Mouse (Mus musculus) limb, embryonic 13.5 days (tissue): ENCODE measurements around the gene Tle6. TPM values are rescaled to one million over a fixed set of nuclear protein-coding genes. Genes with fewer than 3 reads are reported as not detected.

Experiments
- ATAC-seq: fragments of 200-750 bp; cut with Nextera tagmentation; 2 replicates; pipeline ENCODE4 v1.8.0; 2017; ENCODE audit warnings: low read depth, moderate number of reproducible peaks, moderate TSS enrichment; ENCODE audit not compliant: low FRiP score
- H3K27ac ChIP-seq: fragments of 300-500 bp; sonication (generic); 2 replicates; pipeline ENCODE4 v1.5.1; 2015; ENCODE audit warnings: inconsistent platforms, mild to moderate bottlenecking, moderate library complexity
- H3K27me3 ChIP-seq: fragments of 300-500 bp; sonication (generic); 2 replicates; pipeline ENCODE4 v1.6.1; 2015; ENCODE audit warnings: mild to moderate bottlenecking, inconsistent platforms
- H3K36me3 ChIP-seq: fragments of 300-500 bp; sonication (generic); 2 replicates; pipeline ENCODE4 v1.6.1; 2015; ENCODE audit warnings: inconsistent platforms, mild to moderate bottlenecking, moderate library complexity
- H3K4me1 ChIP-seq: fragments of 300-500 bp; sonication (generic); 2 replicates; pipeline ENCODE4 v1.6.1; 2015; ENCODE audit warnings: inconsistent platforms
- H3K4me2 ChIP-seq: fragments of 300-500 bp; sonication (generic); replicated peaks from 2 replicates; pipeline ENCODE4 v1.6.1; 2015; ENCODE audit warnings: inconsistent platforms, mild to moderate bottlenecking, moderate library complexity
- H3K4me3 ChIP-seq: fragments of 300-500 bp; sonication (generic); 2 replicates; pipeline ENCODE4 v1.5.1; 2015; ENCODE audit warnings: moderate library complexity, mild to moderate bottlenecking, inconsistent platforms
- H3K9ac ChIP-seq: fragments of 300-500 bp; sonication (generic); 2 replicates; pipeline ENCODE4 v1.6.1; 2015; ENCODE audit warnings: mild to moderate bottlenecking, inconsistent platforms
- H3K9me3 ChIP-seq: fragments of 300-500 bp; sonication (generic); 2 replicates; pipeline ENCODE4 v1.6.1; 2016; ENCODE audit warnings: inconsistent platforms
- WGBS: fragments of 180-500 bp; shearing (Covaris S2); methylation state at CpG from one replicate; pipeline ENCODE4 v1.1.7; 2015; 5-methylcytosine and 5-hydroxymethylcytosine counted together
- polyA plus RNA-seq: library from polyadenylated mRNA; unstranded; fragments of >200 nt; fragmentation: Nextera tagmentation; extraction: Ambion mirVana; gene quantifications from 2 replicates; pipeline ENCODE4 v1.2.1, GENCODE M21; 2015

The Tle6 gene
- polyA plus RNA-seq, 1 experiment from 2014 or later, result 13.8 TPM

GRCm38 (mm10) chr10:81598871-81599270 is 2.0 kb downstream of the Tle6 start:
- no peak overlapping the region for H3K27ac ChIP-seq
- H3K27me3 ChIP-seq, result peaks cover 15% of the 10 kb centered on the region; the same call in 1 of the 2 replicates
- H3K9ac ChIP-seq, result no peak overlapping the region
- peaks cover 69% of the 10 kb centered on the region for H3K4me1 ChIP-seq
- no peaks in the 10 kb centered on the region for H3K9me3 ChIP-seq
- no peak overlapping the region for H3K4me3 ChIP-seq
- H3K4me2 ChIP-seq, result no peak overlapping the region
- no peak for ATAC-seq
- H3K36me3 ChIP-seq, result no peaks in the 10 kb centered on the region
- 26% methylated on average over 6 of the region's 6 CpGs for WGBS

GRCm38 (mm10) chr10:81598342-81598741 is 2.5 kb downstream of the Tle6 start:
- ATAC-seq, result no peak
- H3K4me1 ChIP-seq, result peaks cover 68% of the 10 kb centered on the region

GRCm38 (mm10) chr10:81597137-81597950 is 3.5 kb downstream of the Tle6 start:
- peak overlapping the region; percentile 87 for H3K27ac ChIP-seq
- no peaks in the 10 kb centered on the region for H3K9me3 ChIP-seq
- H3K4me1 ChIP-seq, result peaks cover 61% of the 10 kb centered on the region
- peaks cover 21% of the 10 kb centered on the region; the same call in 1 of the 2 replicates for H3K27me3 ChIP-seq
- peak overlapping the region; percentile 48 for H3K9ac ChIP-seq
- no peaks in the 10 kb centered on the region for H3K36me3 ChIP-seq
- H3K4me2 ChIP-seq, result peak overlapping the region; percentile 60
- 5% methylated on average over 11 of the region's 12 CpGs for WGBS
- peak; percentile 22 for ATAC-seq
- peak overlapping the region; percentile 28 for H3K4me3 ChIP-seq

More at GRCm38 (mm10) chr10:81598342-81598741, 2.5 kb downstream of the Tle6 start:
- Histone ChIP-seq H3K4me3 (no peak overlapping the region), H3K9me3 (no peaks in the 10 kb centered on the region), H3K36me3 (no peaks in the 10 kb centered on the region), H3K27me3 (peaks cover 18% of the 10 kb centered on the region; the same call in 1 of the 2 replicates), H3K4me2 (no peak overlapping the region), H3K27ac (no peak overlapping the region; the same call in 1 of the 2 replicates), H3K9ac (no peak overlapping the region)
- WGBS, result 24% methylated on average over 3 of the region's 3 CpGs

GRCm38 (mm10) chr10:81596611-81597010 is 4.3 kb downstream of the Tle6 start:
- Histone ChIP-seq H3K4me1 (peaks cover 54% of the 10 kb centered on the region), H3K27ac (peak overlapping the region; percentile 87), H3K36me3 (no peaks in the 10 kb centered on the region), H3K4me2 (peak overlapping the region; percentile 60), H3K27me3 (peaks cover 26% of the 10 kb centered on the region; the same call in 1 of the 2 replicates), H3K9me3 (no peaks in the 10 kb centered on the region), H3K9ac (peak overlapping the region; percentile 48), H3K4me3 (peak overlapping the region; percentile 28)
- WGBS, result 2% methylated on average over 10 of the region's 10 CpGs
- ATAC-seq, result no peak; the same call in 1 of the 2 replicates

GRCm38 (mm10) chr10:81595599-81595998 is 5.3 kb downstream of the Tle6 start:
- Histone ChIP-seq H3K9ac (peak overlapping the region; percentile 48), H3K27me3 (peaks cover 30% of the 10 kb centered on the region; the same call in 1 of the 2 replicates), H3K4me3 (no peak overlapping the region), H3K9me3 (no peaks in the 10 kb centered on the region), H3K27ac (peak overlapping the region; percentile 87; the same call in 1 of the 2 replicates), H3K4me1 (peaks cover 46% of the 10 kb centered on the region), H3K36me3 (no peaks in the 10 kb centered on the region), H3K4me2 (peak overlapping the region; percentile 60)
- WGBS, result 22% methylated on average over 5 of the region's 5 CpGs
- no peak for ATAC-seq

- H3K4me1 ChIP-seq, result peaks cover 35% of the 10 kb centered on the region
- ATAC-seq, result no peak
- no peak overlapping the region for H3K27ac ChIP-seq
- H3K4me3 ChIP-seq, result no peak overlapping the region
- H3K27me3 ChIP-seq, result peaks cover 30% of the 10 kb centered on the region; the same call in 1 of the 2 replicates
- H3K4me2 ChIP-seq, result no peak overlapping the region
- H3K9me3 ChIP-seq, result no peaks in the 10 kb centered on the region
- WGBS, result 69% methylated on average over 18 of the region's 18 CpGs
- no peak overlapping the region for H3K9ac ChIP-seq
- H3K36me3 ChIP-seq, result peaks cover 14% of the 10 kb centered on the region
Observed at GRCm38 (mm10) chr10:81593935-81594334, 6.9 kb downstream of the Tle6 start.

GRCm38 (mm10) chr10:81593223-81593622 is 7.7 kb downstream of the Tle6 start:
- Histone ChIP-seq H3K4me2 (no peak overlapping the region), H3K27ac (no peak overlapping the region), H3K27me3 (peaks cover 30% of the 10 kb centered on the region; the same call in 1 of the 2 replicates), H3K4me1 (peaks cover 34% of the 10 kb centered on the region), H3K4me3 (no peak overlapping the region), H3K36me3 (peaks cover 22% of the 10 kb centered on the region), H3K9ac (no peak overlapping the region), H3K9me3 (no peaks in the 10 kb centered on the region)
- no peak for ATAC-seq
- 57% methylated on average over 4 of the region's 4 CpGs for WGBS

GRCm38 (mm10) chr10:81592631-81593030 is 8.2 kb downstream of the Tle6 start:
- Histone ChIP-seq H3K27me3 (peaks cover 31% of the 10 kb centered on the region; the same call in 1 of the 2 replicates), H3K4me3 (no peak overlapping the region), H3K9ac (no peak overlapping the region)

GRCm38 (mm10) chr10:81591846-81592245 is 9.0 kb downstream of the Tle6 start:
- ATAC-seq, result no peak
- peaks cover 35% of the 10 kb centered on the region for H3K36me3 ChIP-seq
- peaks cover 20% of the 10 kb centered on the region for H3K4me1 ChIP-seq
- H3K27me3 ChIP-seq, result peaks cover 39% of the 10 kb centered on the region; the same call in 1 of the 2 replicates
- no peak overlapping the region for H3K9ac ChIP-seq
- WGBS, result 59% methylated on average over 9 of the region's 9 CpGs
- H3K4me3 ChIP-seq, result no peak overlapping the region
- no peaks in the 10 kb centered on the region for H3K9me3 ChIP-seq
- no peak overlapping the region for H3K4me2 ChIP-seq
- no peak overlapping the region for H3K27ac ChIP-seq

More at GRCm38 (mm10) chr10:81592631-81593030, 8.2 kb downstream of the Tle6 start:
- peaks cover 27% of the 10 kb centered on the region for H3K36me3 ChIP-seq
- no peaks in the 10 kb centered on the region for H3K9me3 ChIP-seq
- H3K27ac ChIP-seq, result no peak overlapping the region
- WGBS, result 76% methylated on average over 7 of the region's 7 CpGs
- no peak overlapping the region for H3K4me2 ChIP-seq
- peaks cover 28% of the 10 kb centered on the region for H3K4me1 ChIP-seq
- ATAC-seq, result no peak

- Histone ChIP-seq H3K9me3 (no peaks in the 10 kb centered on the region), H3K9ac (no peak overlapping the region), H3K4me3 (no peak overlapping the region), H3K36me3 (peaks cover 64% of the 10 kb centered on the region), H3K4me2 (no peak overlapping the region), H3K27me3 (peaks cover 25% of the 10 kb centered on the region; the same call in 1 of the 2 replicates), H3K4me1 (no peaks in the 10 kb centered on the region), H3K27ac (no peak overlapping the region)
- ATAC-seq, result no peak
- 61% methylated on average over 7 of the region's 7 CpGs for WGBS
Observed at GRCm38 (mm10) chr10:81588739-81589138, 12.1 kb downstream of the Tle6 start.

GRCm38 (mm10) chr10:81583347-81583746 is 17.5 kb downstream of the Tle6 start:
- peaks cover 79% of the 10 kb centered on the region for H3K36me3 ChIP-seq
- WGBS, result 66% methylated on average over 6 of the region's 6 CpGs

GRCm38 (mm10) chr10:81580441-81581070 is 20.3 kb downstream of the Tle6 start:
- H3K4me2 ChIP-seq, result 0 out of 2 replicates have a peak overlapping the region, but pooled peaks have one; percentile 11
- peaks cover 49% of the 10 kb centered on the region for H3K4me1 ChIP-seq
- H3K27ac ChIP-seq, result no peak overlapping the region
- peaks cover 59% of the 10 kb centered on the region for H3K36me3 ChIP-seq
- H3K9me3 ChIP-seq, result no peaks in the 10 kb centered on the region
- no peak for ATAC-seq
- 51% methylated on average over 25 of the region's 25 CpGs for WGBS
- peaks cover 21% of the 10 kb centered on the region; the same call in 1 of the 2 replicates for H3K27me3 ChIP-seq
- no peak overlapping the region for H3K4me3 ChIP-seq
- H3K9ac ChIP-seq, result peak overlapping the region; percentile 43

More at GRCm38 (mm10) chr10:81583347-81583746, 17.5 kb downstream of the Tle6 start:
- Histone ChIP-seq H3K9me3 (no peaks in the 10 kb centered on the region), H3K9ac (no peak overlapping the region), H3K27ac (no peak overlapping the region), H3K4me2 (no peak overlapping the region), H3K4me1 (peaks cover 29% of the 10 kb centered on the region), H3K27me3 (peaks cover 23% of the 10 kb centered on the region; the same call in 1 of the 2 replicates), H3K4me3 (no peak overlapping the region)
- no peak for ATAC-seq
